Comparison of ENCODE assay signal across 14 mouse cellular contexts in genomic region chr12:112554900-112555299, GRCm38 (mm10). TPM values are rescaled to one million over a fixed set of nuclear protein-coding genes. Genes with fewer than 3 reads are reported as not detected.
A peak's percentile ranks its signal among the peaks of the same experiment; 100 is the strongest.
DNase-seq lines count a peak whose midpoint lies in the region; ATAC-seq and TF ChIP-seq lines count a peak whose summit lies in the region.
"Had no signal": no experiment of that assay in that cellular context is flagged by ENCODE, and none has a peak within 500 bp of the region (broad histone marks: within the 10 kb centered on the region; RNA-seq: fewer than 3 reads in every experiment).

No protein-coding gene starts in this region.

- 43% methylated on average over 12 of the region's 12 CpGs for WGBS in liver, embryonic 12.5 days (ENCODE audit: insufficient replicate concordance)
- 38% methylated on average over 12 of the region's 12 CpGs for WGBS in lung, adult 2 months
- WGBS in stomach, postnatal 0 days, result 28% methylated on average over 12 of the region's 12 CpGs

- H3K4me2 ChIP-seq in liver, embryonic 12.5 days, result no peak overlapping the region
- no peak overlapping the region for H3K4me2 ChIP-seq in stomach, postnatal 0 days (replicated peaks; ENCODE audit: low read depth)

- no peak for TF ChIP-seq POLR2A in lung, adult 2 months (IDR thresholded peaks at IDR 0.05; ENCODE audit: borderline replicate concordance, extremely low read depth, low read depth, low read length)

- no peaks in the 10 kb centered on the region for H3K9me3 ChIP-seq in liver, embryonic 12.5 days (replicated peaks)
- H3K9me3 ChIP-seq in stomach, postnatal 0 days (ENCODE audit: control insufficient read depth, low read length), result no peaks in the 10 kb centered on the region
- H3K9me3 ChIP-seq: heart, embryonic 10.5 days had no signal

- no peak for TF ChIP-seq CTCF in lung, adult 2 months (IDR thresholded peaks at IDR 0.05; ENCODE audit: insufficient read depth, low read length)
- TF ChIP-seq CTCF in stomach, postnatal 0 days (IDR thresholded peaks at IDR 0.05; ENCODE audit: low read depth), result no peak

- no peak overlapping the region for H3K4me3 ChIP-seq in liver, embryonic 12.5 days
- no peak overlapping the region for H3K4me3 ChIP-seq in lung, adult 2 months (replicated peaks; ENCODE audit: extremely low read depth, low read depth, low read length)
- H3K4me3 ChIP-seq in stomach, postnatal 0 days (ENCODE audit: low read depth, low read length), result no peak overlapping the region
- H3K4me3 ChIP-seq: heart, embryonic 10.5 days had no signal

- no peak for ATAC-seq in liver, embryonic 12.5 days
- ATAC-seq in stomach, postnatal 0 days (ENCODE audit: low FRiP score, low TSS enrichment), result peak; percentile 28; the same call in 1 of the 2 replicates
- ATAC-seq in monocyte, adult 5-6 weeks (replicated peaks; ENCODE audit: insufficient number of reproducible peaks, low FRiP score, low TSS enrichment, poor library complexity, severe bottlenecking), result no peak

- no peak overlapping the region for H3K9ac ChIP-seq in liver, embryonic 12.5 days
- H3K9ac ChIP-seq in stomach, postnatal 0 days (ENCODE audit: low read length), result no peak overlapping the region

- no peak overlapping the region for H3K27ac ChIP-seq in liver, embryonic 12.5 days
- H3K27ac ChIP-seq in stomach, postnatal 0 days (replicated peaks), result no peak overlapping the region
- H3K27ac ChIP-seq: heart, embryonic 10.5 days had no signal

- TF ChIP-seq EP300 in stomach, postnatal 0 days (optimal IDR thresholded peaks at IDR 0.05), result no peak

- H3K4me1 ChIP-seq in liver, embryonic 12.5 days, result no peaks in the 10 kb centered on the region
- H3K4me1 ChIP-seq in lung, adult 2 months (ENCODE audit: control insufficient read depth, insufficient read depth, low read length), result no peaks in the 10 kb centered on the region
- no peaks in the 10 kb centered on the region for H3K4me1 ChIP-seq in stomach, postnatal 0 days (replicated peaks; ENCODE audit: control insufficient read depth, insufficient read depth)

- H3K36me3 ChIP-seq in liver, embryonic 12.5 days, result no peaks in the 10 kb centered on the region
- H3K36me3 ChIP-seq in stomach, postnatal 0 days (ENCODE audit: control insufficient read depth, insufficient read depth, low read length), result no peaks in the 10 kb centered on the region
- H3K36me3 ChIP-seq: heart, embryonic 10.5 days had no signal

- peak; percentile 57 for DNase-seq in liver
- peak; percentile 59 for DNase-seq in kidney, adult 9 months
- peak; percentile 27 for DNase-seq in lung, adult 2 months
- DNase-seq in stomach, postnatal 0 days (ENCODE audit: low spot score), result peak; percentile 66
- no peak for DNase-seq in cerebellum, adult 11-12 months
- DNase-seq in cerebellum, postnatal 25 days, result no peak
- DNase-seq: adrenal gland, adult 8-10 months; B cell, adult 2 months; thymus, postnatal 14 days had no signal

- 0 out of 2 replicates have a peak, but pooled peaks cover 6% of the 10 kb centered on the region for H3K27me3 ChIP-seq in liver, embryonic 12.5 days (replicated peaks)
- no peaks in the 10 kb centered on the region for H3K27me3 ChIP-seq in stomach, postnatal 0 days (ENCODE audit: control insufficient read depth, insufficient read depth, low read length)

RNA-seq across cellular contexts. Expression of gene Inf2, which starts 33.7 kb away (rescaled TPM):
- 2.2 and 2.7 TPM in 2 replicates for polyA plus RNA-seq in liver, embryonic 12.5 days (2016; fragmentation: Nextera tagmentation; extraction: Ambion mirVana)
- polyA plus RNA-seq in lung, adult 2 months (2012; rRNA removed), result 28.0 and 33.6 TPM in 2 replicates
- 1.5 and 2.0 TPM in 2 replicates for polyA plus RNA-seq in stomach, postnatal 0 days (2015; fragmentation: Nextera tagmentation; extraction: Ambion mirVana)
- total RNA-seq in monocyte, adult 5-6 weeks (2017), result 2.1 to 13.1 TPM (median 5.6 TPM) in 3 replicates

RNA-seq across cellular contexts. Expression of gene Tmem179, which starts 38.4 kb away (rescaled TPM):
- 0.31 and 0.38 TPM in 2 replicates for polyA plus RNA-seq in liver, embryonic 12.5 days (2016; fragmentation: Nextera tagmentation; extraction: Ambion mirVana)
- 0.09 TPM in 1 of 2 replicates, not detected in the other for polyA plus RNA-seq in lung, adult 2 months (2012; rRNA removed)
- polyA plus RNA-seq in stomach, postnatal 0 days (2015; fragmentation: Nextera tagmentation; extraction: Ambion mirVana), result 1.5 and 1.7 TPM in 2 replicates
- not detected in 3 replicates for total RNA-seq in monocyte, adult 5-6 weeks (2017)
- total RNA-seq: gastrocnemius, adult 8-10 months; megakaryocyte progenitor cell, adult 5-6 weeks had no signal

Comparison
In these comparisons a context has a peak if more than half of its experiments do, and no peak if none do; other contexts are left out.
1. DNase-seq: peak in liver (single experiment), kidney, adult 9 months (single experiment), lung, adult 2 months (single experiment) and stomach, postnatal 0 days (single experiment); none in cerebellum, adult 11-12 months (single experiment) and cerebellum, postnatal 25 days (0 of 2).